Comparison of ENCODE assay signal across 9 mouse cellular contexts in genomic region chr12:76545786-76546370, GRCm38 (mm10). TPM values are rescaled to one million over a fixed set of nuclear protein-coding genes. Genes with fewer than 3 reads are reported as not detected.
DNase-seq lines count a peak whose midpoint lies in the region; ATAC-seq and TF ChIP-seq lines count a peak whose summit lies in the region.
"Had no signal": no experiment of that assay in that cellular context is flagged by ENCODE, and none has a peak within 500 bp of the region (broad histone marks: within the 10 kb centered on the region; RNA-seq: fewer than 3 reads in every experiment).

No protein-coding gene starts in this region.

- no peaks in the 10 kb centered on the region for H3K36me3 ChIP-seq in forebrain, embryonic 12.5 days (replicated peaks)
- no peaks in the 10 kb centered on the region for H3K36me3 ChIP-seq in forebrain, embryonic 15.5 days
- H3K36me3 ChIP-seq in embryonic facial prominence, embryonic 12.5 days, result no peaks in the 10 kb centered on the region
- H3K36me3 ChIP-seq in limb, embryonic 14.5 days (ENCODE audit: control insufficient read depth, insufficient read depth, low read length), result no peaks in the 10 kb centered on the region
- no peaks in the 10 kb centered on the region for H3K36me3 ChIP-seq in midbrain, embryonic 13.5 days

- no peak for ATAC-seq in forebrain, embryonic 12.5 days (ENCODE audit: low FRiP score)
- ATAC-seq in forebrain, embryonic 15.5 days (replicated peaks), result no peak
- no peak for ATAC-seq in embryonic facial prominence, embryonic 12.5 days (ENCODE audit: insufficient number of reproducible peaks, insufficient read depth, low FRiP score, low TSS enrichment)
- ATAC-seq in limb, embryonic 14.5 days (ENCODE audit: low FRiP score, low read depth), result no peak
- no peak for ATAC-seq in midbrain, embryonic 13.5 days

- DNase-seq in layer of hippocampus, adult 2 months (ENCODE audit: low spot score in 2 of 2), result no peak
- DNase-seq in layer of hippocampus, adult 9-11 months, result no peak
- no peak for DNase-seq in limb, embryonic 14.5 days (ENCODE audit: low spot score)
- DNase-seq in embryo, embryonic 10 days (ENCODE audit: low spot score), result no peak
- DNase-seq: cerebellum, adult 8-10 months had no signal

- no peak overlapping the region for H3K27ac ChIP-seq in forebrain, embryonic 12.5 days
- no peak overlapping the region for H3K27ac ChIP-seq in forebrain, embryonic 15.5 days (replicated peaks)
- H3K27ac ChIP-seq in layer of hippocampus, adult 2 months, result peak overlapping the region; percentile 94
- no peak overlapping the region for H3K27ac ChIP-seq in embryonic facial prominence, embryonic 12.5 days
- no peak overlapping the region for H3K27ac ChIP-seq in limb, embryonic 14.5 days (replicated peaks; ENCODE audit: low read depth, low read length)
- H3K27ac ChIP-seq in midbrain, embryonic 13.5 days, result no peak overlapping the region

- no peaks in the 10 kb centered on the region for H3K9me3 ChIP-seq in forebrain, embryonic 12.5 days
- H3K9me3 ChIP-seq in forebrain, embryonic 15.5 days, result no peaks in the 10 kb centered on the region
- H3K9me3 ChIP-seq in embryonic facial prominence, embryonic 12.5 days, result no peaks in the 10 kb centered on the region
- H3K9me3 ChIP-seq in limb, embryonic 14.5 days (ENCODE audit: control insufficient read depth, low read length), result no peaks in the 10 kb centered on the region
- H3K9me3 ChIP-seq in midbrain, embryonic 13.5 days, result no peaks in the 10 kb centered on the region

- 53% methylated on average over 15 of the region's 15 CpGs for WGBS in forebrain, embryonic 12.5 days
- WGBS in forebrain, embryonic 15.5 days, result 60% methylated on average over 15 of the region's 15 CpGs
- WGBS in embryonic facial prominence, embryonic 12.5 days, result 46% methylated on average over 15 of the region's 15 CpGs
- 48% methylated on average over 15 of the region's 15 CpGs for WGBS in limb, embryonic 14.5 days
- WGBS in midbrain, embryonic 13.5 days, result 59% methylated on average over 15 of the region's 15 CpGs

- H3K4me1 ChIP-seq in forebrain, embryonic 12.5 days, result peaks cover 26% of the 10 kb centered on the region
- peaks cover 18% of the 10 kb centered on the region for H3K4me1 ChIP-seq in forebrain, embryonic 15.5 days
- peaks cover 30% of the 10 kb centered on the region for H3K4me1 ChIP-seq in embryonic facial prominence, embryonic 12.5 days
- H3K4me1 ChIP-seq in limb, embryonic 14.5 days (ENCODE audit: control insufficient read depth, insufficient read depth, low read length), result peaks cover 34% of the 10 kb centered on the region
- peaks cover 22% of the 10 kb centered on the region for H3K4me1 ChIP-seq in midbrain, embryonic 13.5 days (replicated peaks)

- H3K9ac ChIP-seq in forebrain, embryonic 12.5 days, result no peak overlapping the region
- no peak overlapping the region for H3K9ac ChIP-seq in forebrain, embryonic 15.5 days (replicated peaks)
- H3K9ac ChIP-seq in embryonic facial prominence, embryonic 12.5 days, result no peak overlapping the region
- 0 out of 2 replicates have a peak overlapping the region, but pooled peaks have one; percentile 4 for H3K9ac ChIP-seq in limb, embryonic 14.5 days (ENCODE audit: low read depth, low read length, severe bottlenecking)
- no peak overlapping the region for H3K9ac ChIP-seq in midbrain, embryonic 13.5 days (replicated peaks)

- H3K4me2 ChIP-seq in forebrain, embryonic 12.5 days, result peak overlapping the region; percentile 42; the same call in 1 of the 2 replicates
- no peak overlapping the region for H3K4me2 ChIP-seq in forebrain, embryonic 15.5 days (replicated peaks)
- peak overlapping the region; percentile 40; the same call in 1 of the 2 replicates for H3K4me2 ChIP-seq in embryonic facial prominence, embryonic 12.5 days (replicated peaks)
- peak overlapping the region; percentile 40; the same call in 1 of the 2 replicates for H3K4me2 ChIP-seq in limb, embryonic 14.5 days (replicated peaks; ENCODE audit: low read depth, low read length, severe bottlenecking)
- H3K4me2 ChIP-seq in midbrain, embryonic 13.5 days (replicated peaks), result no peak overlapping the region; the same call in 1 of the 2 replicates

- no peak for TF ChIP-seq CTCF in layer of hippocampus, adult 2 months (conservative IDR thresholded peaks at IDR 0.05)

- no peak for TF ChIP-seq POLR2A in limb, embryonic 14.5 days (IDR thresholded peaks at IDR 0.05; ENCODE audit: borderline replicate concordance, extremely low read depth, insufficient read depth, insufficient read length)

- no peak overlapping the region for H3K4me3 ChIP-seq in forebrain, embryonic 12.5 days (replicated peaks)
- no peak overlapping the region for H3K4me3 ChIP-seq in forebrain, embryonic 15.5 days
- peak overlapping the region; percentile 54; the same call in 1 of the 2 replicates for H3K4me3 ChIP-seq in layer of hippocampus, adult 2 months
- H3K4me3 ChIP-seq in embryonic facial prominence, embryonic 12.5 days, result no peak overlapping the region
- H3K4me3 ChIP-seq in limb, embryonic 14.5 days (replicated peaks; ENCODE audit: low read length), result no peak overlapping the region
- H3K4me3 ChIP-seq in midbrain, embryonic 13.5 days (replicated peaks), result no peak overlapping the region

- peaks cover 42% of the 10 kb centered on the region for H3K27me3 ChIP-seq in forebrain, embryonic 12.5 days
- 0 out of 2 replicates have a peak, but pooled peaks cover 9% of the 10 kb centered on the region for H3K27me3 ChIP-seq in forebrain, embryonic 15.5 days
- H3K27me3 ChIP-seq in embryonic facial prominence, embryonic 12.5 days, result peaks cover 41% of the 10 kb centered on the region
- H3K27me3 ChIP-seq in limb, embryonic 14.5 days (ENCODE audit: control insufficient read depth, insufficient read depth, low read length), result no peaks in the 10 kb centered on the region
- H3K27me3 ChIP-seq in midbrain, embryonic 13.5 days, result peaks cover 36% of the 10 kb centered on the region

RNA-seq across cellular contexts. Expression of gene Plekhg3, which starts 15.2 kb away (rescaled TPM):
- 1.0 TPM in 2 replicates for polyA plus RNA-seq in forebrain, embryonic 12.5 days (2016; fragmentation: Nextera tagmentation; extraction: Ambion mirVana)
- polyA plus RNA-seq in forebrain, embryonic 15.5 days (2015; fragmentation: Nextera tagmentation; extraction: Ambion mirVana), result 0.79 and 1.2 TPM in 2 replicates
- total RNA-seq in layer of hippocampus, adult 2 months (2021), result 10 to 100 TPM; 22.9 to 24.4 TPM
- 4.5 and 5.1 TPM in 2 replicates for polyA plus RNA-seq in embryonic facial prominence, embryonic 12.5 days (2016; fragmentation: Nextera tagmentation; extraction: Ambion mirVana)
- 22.7 and 23.7 TPM in 2 replicates for polyA plus RNA-seq in limb, embryonic 14.5 days (2012; rRNA removed)
- 5.6 and 7.9 TPM in 2 replicates for polyA plus RNA-seq in limb, embryonic 14.5 days (2014; fragmentation: Nextera tagmentation; extraction: Ambion mirVana)
- 0.78 and 1.4 TPM in 2 replicates for polyA plus RNA-seq in midbrain, embryonic 13.5 days (2015; fragmentation: Nextera tagmentation; extraction: Ambion mirVana)

Comparison
In these comparisons a context has a peak if more than half of its experiments do, and no peak if none do; other contexts are left out.
1. H3K4me2 ChIP-seq: peak in forebrain, embryonic 12.5 days (single experiment), embryonic facial prominence, embryonic 12.5 days (single experiment) and limb, embryonic 14.5 days (single experiment); none in forebrain, embryonic 15.5 days (single experiment) and midbrain, embryonic 13.5 days (single experiment).